Mouse (Mus musculus) leukemia stem cell, adult 10-12 weeks (primary cell): Measurements from ENCODE around the gene Il4. TPM values are rescaled to one million over a fixed set of nuclear protein-coding genes. Genes with fewer than 3 reads are reported as not detected.

ENCODE experiments used
- polyA plus RNA-seq: library from polyadenylated mRNA; stranded (reverse); fragments of >175 nt; gene quantifications from 2 replicates; pipeline ENCODE4 v1.2.3, GENCODE M21; 2012; ENCODE audit warnings: low replicate concordance

Gene Il4
- polyA plus RNA-seq = not detected in 2 replicates

DNA sequence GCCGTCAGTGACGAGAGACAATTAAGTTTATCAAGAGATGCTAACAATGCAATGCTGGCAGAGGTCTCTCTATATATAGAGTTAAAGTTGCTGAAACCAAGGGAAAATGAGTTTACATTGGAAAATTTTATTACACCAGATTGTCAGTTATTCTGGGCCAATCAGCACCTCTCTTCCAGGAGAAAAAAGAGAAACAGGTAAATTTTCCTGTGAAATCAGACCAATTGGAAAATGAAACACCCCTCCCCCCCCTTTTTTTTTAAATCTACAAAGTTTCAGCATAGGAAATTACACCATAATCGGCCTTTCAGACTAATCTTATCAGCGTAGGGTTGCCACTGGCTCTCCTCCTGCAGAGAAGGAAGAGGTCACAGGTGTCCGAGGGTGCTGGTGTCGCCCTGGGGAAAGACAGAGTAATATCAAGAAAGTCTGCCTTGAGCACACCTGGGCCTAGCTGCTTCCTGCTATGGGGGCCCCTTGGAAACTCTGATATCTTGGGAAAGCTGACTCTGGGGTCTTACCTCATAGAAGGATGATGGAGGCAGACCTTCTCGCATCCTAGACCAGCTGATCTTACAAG is at the start of gene Il4:
Gene Il4 (minus strand): TSS at position 51 of the 580 bp plus-strand sequence.

DNA sequence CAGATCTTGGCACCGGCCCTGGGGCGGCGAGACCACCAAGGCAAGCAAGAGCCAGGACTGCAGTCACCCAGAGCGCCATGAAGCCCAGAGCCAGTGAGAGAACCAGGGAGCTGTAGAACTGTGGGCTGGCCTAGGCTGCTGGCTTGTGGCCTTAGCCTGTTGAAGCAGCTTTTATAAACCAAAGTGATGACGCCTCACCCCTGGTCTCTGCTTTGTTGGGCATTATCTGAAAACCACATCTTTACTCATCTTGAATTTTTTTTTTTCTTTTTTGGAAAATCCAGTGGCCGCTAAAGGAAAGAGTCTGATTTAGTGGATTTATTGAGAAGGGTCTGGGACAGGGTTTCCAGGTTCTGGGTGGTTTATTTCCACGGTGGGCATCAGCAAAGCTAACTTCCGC is 16.1 kb upstream of the Il4 start, which contains the start of gene Il13:
Gene Il13 (minus strand): TSS at position 147 of the 400 bp plus-strand sequence.

GRCm38 (mm10) chr11:53567224-53568014 is 51.0 kb downstream of the Il4 start, which contains the start of gene Kif3a:
Kif3a (plus strand) TSS chr11:53567379.

Other genes starting within 250 kb of the Il4 start
- not detected in 2 replicates for gene Leap2, start 195.5 kb downstream of the Il4 start, polyA plus RNA-seq
- gene Uqcrq, start 187.8 kb downstream of the Il4 start, polyA plus RNA-seq = 98.3 and 206 TPM in 2 replicates
- gene Gdf9, start 187.6 kb downstream of the Il4 start, polyA plus RNA-seq = 0.19 TPM in 1 of 2 replicates, not detected in the other
- not detected in 2 replicates for gene Gm10447, start 161.6 kb downstream of the Il4 start, polyA plus RNA-seq
- gene Shroom1, start 161.5 kb downstream of the Il4 start, polyA plus RNA-seq = 0.07 and 0.17 TPM in 2 replicates
- gene Gm9837, start 148.2 kb downstream of the Il4 start, polyA plus RNA-seq = not detected in 2 replicates
- gene Gm9945, start 138.5 kb downstream of the Il4 start, polyA plus RNA-seq = 0.46 TPM in 1 of 2 replicates, not detected in the other
- 28.7 and 36.3 TPM in 2 replicates for gene Sowaha, start 138.4 kb downstream of the Il4 start, polyA plus RNA-seq
- 119 and 194 TPM in 2 replicates for gene Sept8, start 99.4 kb downstream of the Il4 start, polyA plus RNA-seq
- gene Kif3a, start 51.3 kb downstream of the Il4 start, polyA plus RNA-seq = 2.0 and 5.8 TPM in 2 replicates
- not detected in 2 replicates for gene Il13, start 16.0 kb upstream of the Il4 start, polyA plus RNA-seq
- gene Rad50, start 88.7 kb upstream of the Il4 start, polyA plus RNA-seq = 6.2 and 10.7 TPM in 2 replicates
- gene Il5, start 102.1 kb upstream of the Il4 start, polyA plus RNA-seq = not detected in 2 replicates
- gene Irf1, start 151.3 kb upstream of the Il4 start, polyA plus RNA-seq = 4.8 and 5.7 TPM in 2 replicates
- gene Gm17334, start 154.5 kb upstream of the Il4 start, polyA plus RNA-seq = not detected in 2 replicates
- 0.54 and 0.59 TPM in 2 replicates for gene Gm12216, start 240.6 kb upstream of the Il4 start, polyA plus RNA-seq